Mouse (Mus musculus): ENCODE results near the gene Sipa1l3. TPM values are rescaled to one million over a fixed set of nuclear protein-coding genes. Genes with fewer than 3 reads are reported as not detected.

Gene Sipa1l3
- polyA plus RNA-seq, 1 experiment from 2014 or later: 9.7 TPM

GRCm38 (mm10) chr7:29475005-29475404 is 43.4 kb downstream of the Sipa1l3 start:
- ATAC-seq (ENCODE audit: low FRiP score, low TSS enrichment) (no peak), DNase-seq (ENCODE audit: low spot score) (no peak)
- H3K4me1 ChIP-seq (replicated peaks; ENCODE audit: control insufficient read depth, insufficient read depth): peaks cover 13% of the 10 kb centered on the region; the same call in 1 of the 2 replicates
- no peaks in the 10 kb centered on the region for H3K9me3 ChIP-seq (ENCODE audit: control insufficient read depth, low read length)
- no peaks in the 10 kb centered on the region for H3K36me3 ChIP-seq (ENCODE audit: control insufficient read depth, insufficient read depth, low read length)
- 87% methylated on average over 7 of the region's 7 CpGs for WGBS
- TF ChIP-seq EP300 (optimal IDR thresholded peaks at IDR 0.05): no peak
- TF ChIP-seq CTCF (IDR thresholded peaks at IDR 0.05; ENCODE audit: low read depth): no peak
- H3K27ac ChIP-seq (replicated peaks): no peak overlapping the region
- H3K9ac ChIP-seq (ENCODE audit: low read length): no peak overlapping the region
- no peak overlapping the region for H3K4me3 ChIP-seq (ENCODE audit: low read depth, low read length)
- H3K27me3 ChIP-seq (ENCODE audit: control insufficient read depth, insufficient read depth, low read length): no peaks in the 10 kb centered on the region
- H3K4me2 ChIP-seq (replicated peaks; ENCODE audit: low read depth): no peak overlapping the region

DNA sequence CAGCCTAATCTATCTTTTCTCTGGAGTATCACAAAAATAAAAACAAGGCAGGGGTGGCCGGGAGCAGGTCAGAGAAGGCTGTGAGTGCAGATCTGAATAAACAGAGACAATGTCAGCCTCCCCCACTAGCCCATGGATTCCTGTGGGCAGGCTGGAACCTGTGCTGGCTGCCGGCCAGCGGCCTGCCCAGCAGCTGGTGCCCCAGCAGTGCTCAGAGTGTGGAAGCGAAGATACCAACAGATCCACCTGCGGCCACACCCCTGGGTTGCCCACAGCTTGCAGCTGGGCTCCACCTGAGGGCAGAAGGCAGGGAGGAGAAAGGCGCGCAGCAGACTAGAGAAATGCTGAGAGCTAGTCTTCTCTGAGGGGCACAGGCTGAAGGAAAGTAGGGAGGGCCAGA is 47.1 kb downstream of the Sipa1l3 start:
- H3K4me2 ChIP-seq (replicated peaks; ENCODE audit: low read depth): no peak overlapping the region
- ATAC-seq (ENCODE audit: low FRiP score, low TSS enrichment) (peak; percentile 27), DNase-seq (ENCODE audit: low spot score) (peak; percentile 66)
- no peaks in the 10 kb centered on the region for H3K36me3 ChIP-seq (ENCODE audit: control insufficient read depth, insufficient read depth, low read length)
- H3K9me3 ChIP-seq (ENCODE audit: control insufficient read depth, low read length): no peaks in the 10 kb centered on the region
- H3K4me3 ChIP-seq (ENCODE audit: low read depth, low read length): no peak overlapping the region
- no peak overlapping the region for H3K9ac ChIP-seq (ENCODE audit: low read length)
- H3K27ac ChIP-seq (replicated peaks): peak overlapping the region; percentile 67
- TF ChIP-seq CTCF (IDR thresholded peaks at IDR 0.05; ENCODE audit: low read depth) (no peak), EP300 (optimal IDR thresholded peaks at IDR 0.05) (no peak)
- 45% methylated on average over 7 of the region's 7 CpGs for WGBS
- no peaks in the 10 kb centered on the region for H3K27me3 ChIP-seq (ENCODE audit: control insufficient read depth, insufficient read depth, low read length)
- peaks cover 16% of the 10 kb centered on the region for H3K4me1 ChIP-seq (replicated peaks; ENCODE audit: control insufficient read depth, insufficient read depth)

DNA sequence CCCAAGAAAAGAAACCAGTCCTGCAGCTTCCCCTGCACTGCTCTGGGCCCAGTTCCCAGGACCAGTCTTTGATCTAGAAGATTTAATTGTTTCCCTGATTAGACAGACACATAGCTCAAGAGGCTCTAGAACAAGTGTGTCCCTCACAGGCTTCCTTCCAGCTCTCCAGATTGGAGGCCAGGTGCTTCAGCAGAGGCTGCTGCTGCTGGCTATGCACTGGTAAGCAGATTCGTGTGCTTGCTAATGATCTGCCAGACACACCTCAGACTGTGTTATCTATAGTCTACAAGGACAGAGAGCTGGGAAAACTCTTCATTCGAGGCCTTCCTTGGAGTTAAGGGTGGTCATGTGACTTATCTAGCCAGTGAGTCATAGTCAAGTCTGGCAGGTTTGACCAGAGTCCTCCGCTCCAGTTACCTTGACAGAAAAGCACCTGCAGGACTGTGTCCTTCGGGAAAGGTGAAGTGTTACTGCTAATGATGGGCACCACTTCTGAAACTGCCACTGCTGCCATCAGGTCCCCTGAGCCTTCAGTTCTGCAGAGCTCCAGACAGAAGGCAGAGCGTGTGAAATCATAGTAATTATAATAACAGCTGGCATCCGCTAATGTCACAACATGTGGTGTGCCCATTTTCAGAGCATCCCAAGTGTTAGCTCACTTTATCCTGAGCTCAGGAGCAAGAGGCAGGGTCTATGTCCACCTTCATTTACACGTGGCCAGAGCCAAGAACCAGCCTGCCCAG is 48.7 kb downstream of the Sipa1l3 start:
- peaks cover 16% of the 10 kb centered on the region for H3K4me1 ChIP-seq (replicated peaks; ENCODE audit: control insufficient read depth, insufficient read depth)
- H3K36me3 ChIP-seq (ENCODE audit: control insufficient read depth, insufficient read depth, low read length): no peaks in the 10 kb centered on the region
- H3K4me3 ChIP-seq (ENCODE audit: low read depth, low read length): no peak overlapping the region
- peak overlapping the region; percentile 67 for H3K27ac ChIP-seq (replicated peaks)
- DNase-seq (ENCODE audit: low spot score): peak; percentile 73
- H3K4me2 ChIP-seq (replicated peaks; ENCODE audit: low read depth): no peak overlapping the region
- ATAC-seq (ENCODE audit: low FRiP score, low TSS enrichment): peak; percentile 80
- no peaks in the 10 kb centered on the region for H3K27me3 ChIP-seq (ENCODE audit: control insufficient read depth, insufficient read depth, low read length)
- 51% methylated on average over 7 of the region's 7 CpGs for WGBS
- no peak overlapping the region for H3K9ac ChIP-seq (ENCODE audit: low read length)
- no peak for TF ChIP-seq CTCF (IDR thresholded peaks at IDR 0.05; ENCODE audit: low read depth)
- no peak for TF ChIP-seq EP300 (optimal IDR thresholded peaks at IDR 0.05)
- no peaks in the 10 kb centered on the region for H3K9me3 ChIP-seq (ENCODE audit: control insufficient read depth, low read length)

DNA sequence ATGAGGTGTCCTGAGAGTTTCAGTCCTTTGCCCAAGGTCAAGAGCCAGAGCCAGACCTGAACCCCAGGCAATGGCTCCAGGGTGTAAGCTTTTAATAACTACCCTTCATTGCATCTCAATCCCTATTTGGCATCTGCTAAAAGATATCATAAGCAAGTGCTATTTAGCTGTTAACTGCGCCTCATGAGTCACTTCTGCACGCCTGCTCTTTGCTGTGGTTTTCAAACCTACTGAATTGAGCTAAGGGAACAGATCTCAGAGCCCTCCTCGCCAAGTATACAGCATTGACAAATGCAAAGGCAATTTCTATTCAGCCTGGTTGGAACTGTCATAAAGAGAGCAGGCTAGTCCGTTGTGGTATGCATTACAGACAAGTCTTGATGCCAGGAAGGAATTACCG is 49.8 kb downstream of the Sipa1l3 start:
- Histone ChIP-seq H3K27ac (replicated peaks) (no peak overlapping the region), H3K4me1 (replicated peaks; ENCODE audit: control insufficient read depth, insufficient read depth) (peaks cover 16% of the 10 kb centered on the region)

DNA sequence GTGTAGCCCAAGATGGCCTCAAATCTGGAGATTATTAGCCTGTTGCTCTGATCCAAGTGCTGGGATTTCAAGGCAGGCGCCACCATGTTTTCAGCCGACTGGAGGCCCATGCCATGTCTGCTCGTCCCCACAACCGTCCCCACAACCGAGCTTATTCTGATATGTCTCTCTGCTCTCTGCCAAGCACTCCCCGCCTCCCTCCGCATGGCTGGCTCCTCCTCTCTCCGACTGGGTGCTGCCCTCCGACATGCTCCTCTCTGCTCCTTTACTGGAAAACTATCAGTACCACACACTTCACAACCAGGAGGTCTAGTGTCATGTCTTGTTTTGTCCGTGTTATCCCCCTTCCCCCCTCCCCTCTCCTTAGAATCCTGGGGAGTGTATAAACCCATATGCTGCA is 51.9 kb downstream of the Sipa1l3 start:
- H3K4me1 ChIP-seq (replicated peaks; ENCODE audit: control insufficient read depth, insufficient read depth): peaks cover 14% of the 10 kb centered on the region
- no peaks in the 10 kb centered on the region for H3K27me3 ChIP-seq (ENCODE audit: control insufficient read depth, insufficient read depth, low read length)
- no peak for DNase-seq (ENCODE audit: low spot score)
- no peak overlapping the region for H3K4me3 ChIP-seq (ENCODE audit: low read depth, low read length)
- no peak overlapping the region for H3K9ac ChIP-seq (ENCODE audit: low read length)
- ATAC-seq (ENCODE audit: low FRiP score, low TSS enrichment): no peak
- H3K27ac ChIP-seq (replicated peaks): no peak overlapping the region
- TF ChIP-seq EP300 (optimal IDR thresholded peaks at IDR 0.05): no peak
- TF ChIP-seq CTCF (IDR thresholded peaks at IDR 0.05; ENCODE audit: low read depth): no peak
- H3K4me2 ChIP-seq (replicated peaks; ENCODE audit: low read depth): no peak overlapping the region
- 71% methylated on average over 10 of the region's 10 CpGs for WGBS
- no peaks in the 10 kb centered on the region for H3K36me3 ChIP-seq (ENCODE audit: control insufficient read depth, insufficient read depth, low read length)
- no peaks in the 10 kb centered on the region for H3K9me3 ChIP-seq (ENCODE audit: control insufficient read depth, low read length)

More for the DNA sequence above, 49.8 kb downstream of the Sipa1l3 start:
- Histone ChIP-seq H3K9ac (ENCODE audit: low read length) (no peak overlapping the region), H3K9me3 (ENCODE audit: control insufficient read depth, low read length) (no peaks in the 10 kb centered on the region), H3K4me2 (replicated peaks; ENCODE audit: low read depth) (no peak overlapping the region), H3K4me3 (ENCODE audit: low read depth, low read length) (no peak overlapping the region), H3K36me3 (ENCODE audit: control insufficient read depth, insufficient read depth, low read length) (no peaks in the 10 kb centered on the region), H3K27me3 (ENCODE audit: control insufficient read depth, insufficient read depth, low read length) (no peaks in the 10 kb centered on the region)
- ATAC-seq (ENCODE audit: low FRiP score, low TSS enrichment) (no peak), DNase-seq (ENCODE audit: low spot score) (no peak)
- no peak for TF ChIP-seq EP300 (optimal IDR thresholded peaks at IDR 0.05)
- TF ChIP-seq CTCF (IDR thresholded peaks at IDR 0.05; ENCODE audit: low read depth): no peak
- 61% methylated on average over 5 of the region's 5 CpGs for WGBS

DNA sequence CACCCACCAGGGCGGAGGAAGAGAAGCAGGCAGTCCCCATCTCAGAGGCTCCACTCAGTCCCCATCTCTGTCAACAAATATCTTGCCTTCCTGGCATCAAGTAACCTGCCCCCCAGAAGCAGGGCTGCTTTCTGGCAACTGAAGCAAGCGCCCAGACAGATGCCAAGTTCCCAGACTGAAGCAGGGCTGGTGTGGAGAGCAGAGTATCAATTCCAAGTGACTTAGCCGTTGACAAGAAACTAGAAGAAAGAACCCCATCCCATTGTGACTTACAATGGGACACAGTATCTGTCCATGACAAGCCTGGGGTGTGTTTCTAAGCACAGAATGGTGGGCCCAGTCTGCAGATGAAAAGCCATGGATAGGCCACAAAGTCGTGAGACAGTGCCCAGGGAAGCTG is 52.7 kb downstream of the Sipa1l3 start:
- H3K27me3 ChIP-seq (ENCODE audit: control insufficient read depth, insufficient read depth, low read length): no peaks in the 10 kb centered on the region
- WGBS: 85% methylated on average over 4 of the region's 4 CpGs
- no peak overlapping the region for H3K4me2 ChIP-seq (replicated peaks; ENCODE audit: low read depth)

More for the DNA sequence above, 52.7 kb downstream of the Sipa1l3 start:
- TF ChIP-seq CTCF (IDR thresholded peaks at IDR 0.05; ENCODE audit: low read depth) (no peak), EP300 (optimal IDR thresholded peaks at IDR 0.05) (no peak)
- Histone ChIP-seq H3K4me1 (replicated peaks; ENCODE audit: control insufficient read depth, insufficient read depth) (peaks cover 7% of the 10 kb centered on the region), H3K9ac (ENCODE audit: low read length) (no peak overlapping the region), H3K9me3 (ENCODE audit: control insufficient read depth, low read length) (no peaks in the 10 kb centered on the region), H3K27ac (replicated peaks) (no peak overlapping the region), H3K4me3 (ENCODE audit: low read depth, low read length) (no peak overlapping the region), H3K36me3 (ENCODE audit: control insufficient read depth, insufficient read depth, low read length) (no peaks in the 10 kb centered on the region)
- DNase-seq (ENCODE audit: low spot score) (no peak), ATAC-seq (ENCODE audit: low FRiP score, low TSS enrichment) (no peak)

Measured in stomach, postnatal 0 days (tissue).